Mouse (Mus musculus) small intestine, adult 2 months (tissue): ENCODE data around the gene 1700066M21Rik.

Experiments used
- CTCF ChIP-seq: fragments of 200-500 bp; IDR thresholded peaks from 2 replicates; pipeline ENCODE4 v1.5.1; 2012; ENCODE audit warnings: low read depth, mild to moderate bottlenecking, control low read depth, inconsistent platforms, low read length, moderate library complexity, mixed read lengths; ENCODE audit not compliant: insufficient replicate concordance, insufficient read length; ENCODE audit errors: extremely low read depth
- POLR2A ChIP-seq: fragments of 200-500 bp; IDR thresholded peaks from 2 replicates; pipeline ENCODE4 v1.6.1; 2012; ENCODE audit warnings: low read depth, mild to moderate bottlenecking, control low read depth, inconsistent platforms, low read length, moderate library complexity

GRCm38 (mm10) chr1:57332040-57332439 lies 45.4 kb upstream of the 1700066M21Rik start:
- no peak for TF ChIP-seq CTCF
- TF ChIP-seq POLR2A: no peak
